Mouse (Mus musculus): ENCODE measurements around the gene Gnat2. TPM values are rescaled to one million over a fixed set of nuclear protein-coding genes. Genes with fewer than 3 reads are reported as not detected.

Gene Gnat2
- polyA plus RNA-seq, 1 experiment = 1.1 TPM

DNA sequence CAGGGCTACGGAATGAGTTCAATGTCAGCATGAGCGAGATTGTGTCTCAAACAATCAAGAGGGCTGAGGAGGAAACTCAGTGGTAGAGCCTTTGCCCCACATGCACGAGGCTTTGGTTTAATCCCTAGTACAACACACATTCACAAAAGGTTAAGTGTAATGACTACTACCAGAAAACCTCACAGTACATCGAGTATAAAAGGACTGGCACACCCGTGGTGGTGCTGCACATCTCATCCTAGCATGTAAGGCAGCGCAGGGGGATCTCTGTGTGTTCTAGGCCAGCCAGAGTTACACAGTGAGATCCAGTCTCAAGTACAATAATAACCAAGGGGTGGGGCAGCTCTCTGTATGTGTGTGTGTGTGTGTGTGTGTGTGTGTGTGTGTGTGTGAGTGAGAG is 24.9 kb downstream of the Gnat2 start:
- Histone ChIP-seq H3K36me3 (ENCODE audit: control insufficient read depth, insufficient read depth) (peaks cover 58% of the 10 kb centered on the region), H3ac (ENCODE audit: control insufficient read depth, insufficient read length, low read depth) (no peak overlapping the region), H3K4me3 (ENCODE audit: insufficient read depth, poor library complexity, severe bottlenecking) (no peak overlapping the region), H3K79me3 (ENCODE audit: low read depth) (peaks cover 2% of the 10 kb centered on the region), H3K79me2 (ENCODE audit: control insufficient read depth, insufficient read depth) (no peaks in the 10 kb centered on the region), H3K27me3 (ENCODE audit: control insufficient read depth, insufficient read depth, insufficient read length) (no peaks in the 10 kb centered on the region)
- TF ChIP-seq MAX (IDR thresholded peaks at IDR 0.05) (no peak), MYOG (IDR thresholded peaks at IDR 0.05; ENCODE audit: control insufficient read depth, extremely low read depth, insufficient read length) (no peak), USF1 (IDR thresholded peaks at IDR 0.05; ENCODE audit: low read depth) (no peak), FOSL1 (IDR thresholded peaks at IDR 0.05; ENCODE audit: insufficient read depth, low read length, poor library complexity, severe bottlenecking) (no peak), CTCF (IDR thresholded peaks at IDR 0.05; ENCODE audit: control insufficient read depth, insufficient read depth, insufficient read length) (no peak), CEBPB (IDR thresholded peaks at IDR 0.05; ENCODE audit: low read depth) (no peak), MYOD1 (IDR thresholded peaks at IDR 0.05; ENCODE audit: control insufficient read depth, insufficient read length, low read depth) (no peak)

DNA sequence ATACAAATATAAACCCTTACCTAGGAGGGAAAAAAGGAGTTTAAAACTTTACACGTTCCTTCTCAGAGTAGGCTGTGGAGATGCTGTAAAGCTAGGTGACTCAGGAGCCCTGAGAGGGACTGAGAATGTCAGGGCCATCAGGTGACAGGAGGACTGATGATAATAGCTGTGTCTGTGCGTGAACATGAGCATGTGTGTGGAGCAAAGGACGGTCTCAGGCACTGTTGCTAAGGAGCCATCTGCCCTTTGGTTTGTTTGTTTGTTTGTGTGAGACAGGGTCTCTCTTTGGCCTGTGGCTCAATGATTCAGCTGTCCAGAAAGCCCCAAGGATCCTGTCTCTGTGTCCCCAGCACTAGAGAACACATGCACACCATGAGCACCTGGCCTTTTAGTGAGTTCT is 28.5 kb downstream of the Gnat2 start:
- TF ChIP-seq CTCF (IDR thresholded peaks at IDR 0.05; ENCODE audit: control insufficient read depth, insufficient read depth, insufficient read length) (no peak), MYOG (IDR thresholded peaks at IDR 0.05; ENCODE audit: control insufficient read depth, extremely low read depth, insufficient read length) (no peak), MAX (IDR thresholded peaks at IDR 0.05) (no peak), MYOD1 (IDR thresholded peaks at IDR 0.05; ENCODE audit: control insufficient read depth, insufficient read length, low read depth) (no peak), FOSL1 (IDR thresholded peaks at IDR 0.05; ENCODE audit: insufficient read depth, low read length, poor library complexity, severe bottlenecking) (no peak), USF1 (IDR thresholded peaks at IDR 0.05; ENCODE audit: low read depth) (no peak), CEBPB (IDR thresholded peaks at IDR 0.05; ENCODE audit: low read depth) (no peak)
- Histone ChIP-seq H3K4me3 (ENCODE audit: insufficient read depth, poor library complexity, severe bottlenecking) (no peak overlapping the region), H3ac (ENCODE audit: control insufficient read depth, insufficient read length, low read depth) (no peak overlapping the region), H3K27me3 (ENCODE audit: control insufficient read depth, insufficient read depth, insufficient read length) (no peaks in the 10 kb centered on the region), H3K79me2 (ENCODE audit: control insufficient read depth, insufficient read depth) (peaks cover 23% of the 10 kb centered on the region), H3K36me3 (ENCODE audit: control insufficient read depth, insufficient read depth) (peaks cover 49% of the 10 kb centered on the region), H3K79me3 (ENCODE audit: low read depth) (peaks cover 10% of the 10 kb centered on the region)

DNA sequence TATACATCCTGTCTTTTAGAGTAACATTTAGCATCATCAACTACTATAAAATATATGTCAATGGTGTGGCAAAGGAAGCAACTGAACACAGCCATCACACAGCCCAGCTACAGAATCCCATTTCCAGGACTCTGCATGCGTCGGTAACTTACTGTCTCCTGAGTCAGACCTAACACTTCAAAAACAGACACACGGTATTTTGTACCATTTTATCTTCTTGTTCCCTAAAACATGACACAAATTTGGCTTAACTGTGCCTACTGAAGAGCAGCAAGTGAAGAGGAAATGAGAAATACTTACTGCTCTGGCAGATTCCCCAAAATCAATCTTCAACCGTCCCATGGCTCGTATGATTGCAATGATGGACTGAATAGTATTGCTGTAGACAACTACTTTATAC is 30.7 kb downstream of the Gnat2 start:
- no peak overlapping the region for H3ac ChIP-seq (ENCODE audit: control insufficient read depth, insufficient read length, low read depth)
- H3K4me3 ChIP-seq (ENCODE audit: insufficient read depth, poor library complexity, severe bottlenecking) = no peak overlapping the region
- H3K36me3 ChIP-seq (ENCODE audit: control insufficient read depth, insufficient read depth) = peaks cover 41% of the 10 kb centered on the region
- no peaks in the 10 kb centered on the region for H3K27me3 ChIP-seq (ENCODE audit: control insufficient read depth, insufficient read depth, insufficient read length)
- peaks cover 23% of the 10 kb centered on the region for H3K79me3 ChIP-seq (ENCODE audit: low read depth)
- peaks cover 44% of the 10 kb centered on the region for H3K79me2 ChIP-seq (ENCODE audit: control insufficient read depth, insufficient read depth)
- TF ChIP-seq CEBPB (IDR thresholded peaks at IDR 0.05; ENCODE audit: low read depth) (no peak), MYOG (IDR thresholded peaks at IDR 0.05; ENCODE audit: control insufficient read depth, extremely low read depth, insufficient read length) (no peak), FOSL1 (IDR thresholded peaks at IDR 0.05; ENCODE audit: insufficient read depth, low read length, poor library complexity, severe bottlenecking) (no peak), MAX (IDR thresholded peaks at IDR 0.05) (no peak), CTCF (IDR thresholded peaks at IDR 0.05; ENCODE audit: control insufficient read depth, insufficient read depth, insufficient read length) (no peak), USF1 (IDR thresholded peaks at IDR 0.05; ENCODE audit: low read depth) (no peak), MYOD1 (IDR thresholded peaks at IDR 0.05; ENCODE audit: control insufficient read depth, insufficient read length, low read depth) (no peak)

GRCm38 (mm10) chr3:108124131-108124530 is 31.5 kb downstream of the Gnat2 start:
- no peaks in the 10 kb centered on the region for H3K27me3 ChIP-seq (ENCODE audit: control insufficient read depth, insufficient read depth, insufficient read length)
- H3K79me2 ChIP-seq (ENCODE audit: control insufficient read depth, insufficient read depth) = peaks cover 53% of the 10 kb centered on the region
- H3ac ChIP-seq (ENCODE audit: control insufficient read depth, insufficient read length, low read depth) = no peak overlapping the region
- no peak overlapping the region for H3K4me3 ChIP-seq (ENCODE audit: insufficient read depth, poor library complexity, severe bottlenecking)
- peaks cover 38% of the 10 kb centered on the region for H3K36me3 ChIP-seq (ENCODE audit: control insufficient read depth, insufficient read depth)
- peaks cover 31% of the 10 kb centered on the region for H3K79me3 ChIP-seq (ENCODE audit: low read depth)
- no peak for TF ChIP-seq CEBPB (IDR thresholded peaks at IDR 0.05; ENCODE audit: low read depth)

GRCm38 (mm10) chr3:108126327-108126726 is 33.7 kb downstream of the Gnat2 start:
- H3K4me3 ChIP-seq (ENCODE audit: insufficient read depth, poor library complexity, severe bottlenecking) = no peak overlapping the region
- TF ChIP-seq MYOD1 (IDR thresholded peaks at IDR 0.05; ENCODE audit: control insufficient read depth, insufficient read length, low read depth) (no peak), USF1 (IDR thresholded peaks at IDR 0.05; ENCODE audit: low read depth) (no peak), FOSL1 (IDR thresholded peaks at IDR 0.05; ENCODE audit: insufficient read depth, low read length, poor library complexity, severe bottlenecking) (no peak), MAX (IDR thresholded peaks at IDR 0.05) (no peak), CEBPB (IDR thresholded peaks at IDR 0.05; ENCODE audit: low read depth) (no peak), CTCF (IDR thresholded peaks at IDR 0.05; ENCODE audit: control insufficient read depth, insufficient read depth, insufficient read length) (no peak), MYOG (IDR thresholded peaks at IDR 0.05; ENCODE audit: control insufficient read depth, extremely low read depth, insufficient read length) (no peak)
- H3K36me3 ChIP-seq (ENCODE audit: control insufficient read depth, insufficient read depth) = peaks cover 24% of the 10 kb centered on the region
- no peaks in the 10 kb centered on the region for H3K27me3 ChIP-seq (ENCODE audit: control insufficient read depth, insufficient read depth, insufficient read length)
- no peak overlapping the region for H3ac ChIP-seq (ENCODE audit: control insufficient read depth, insufficient read length, low read depth)
- peaks cover 51% of the 10 kb centered on the region for H3K79me3 ChIP-seq (ENCODE audit: low read depth)
- peaks cover 75% of the 10 kb centered on the region for H3K79me2 ChIP-seq (ENCODE audit: control insufficient read depth, insufficient read depth)

- Histone ChIP-seq H3K4me3 (ENCODE audit: insufficient read depth, poor library complexity, severe bottlenecking) (no peak overlapping the region), H3ac (ENCODE audit: control insufficient read depth, insufficient read length, low read depth) (no peak overlapping the region), H3K79me3 (ENCODE audit: low read depth) (peaks cover 72% of the 10 kb centered on the region), H3K27me3 (ENCODE audit: control insufficient read depth, insufficient read depth, insufficient read length) (no peaks in the 10 kb centered on the region), H3K36me3 (ENCODE audit: control insufficient read depth, insufficient read depth) (peaks cover 17% of the 10 kb centered on the region), H3K79me2 (ENCODE audit: control insufficient read depth, insufficient read depth) (peaks cover 97% of the 10 kb centered on the region)
- TF ChIP-seq MAX (IDR thresholded peaks at IDR 0.05) = no peak
- no peak for TF ChIP-seq MYOD1 (IDR thresholded peaks at IDR 0.05; ENCODE audit: control insufficient read depth, insufficient read length, low read depth)
- no peak for TF ChIP-seq CTCF (IDR thresholded peaks at IDR 0.05; ENCODE audit: control insufficient read depth, insufficient read depth, insufficient read length)
- no peak for TF ChIP-seq MYOG (IDR thresholded peaks at IDR 0.05; ENCODE audit: control insufficient read depth, extremely low read depth, insufficient read length)
- TF ChIP-seq FOSL1 (IDR thresholded peaks at IDR 0.05; ENCODE audit: insufficient read depth, low read length, poor library complexity, severe bottlenecking) = no peak
- TF ChIP-seq USF1 (IDR thresholded peaks at IDR 0.05; ENCODE audit: low read depth) = no peak
- no peak for TF ChIP-seq CEBPB (IDR thresholded peaks at IDR 0.05; ENCODE audit: low read depth)
Observed at GRCm38 (mm10) chr3:108128520-108128919, 35.9 kb downstream of the Gnat2 start.
